Mouse (Mus musculus): ENCODE measurements around the gene Wnt5b.

Gene Wnt5b

DNA sequence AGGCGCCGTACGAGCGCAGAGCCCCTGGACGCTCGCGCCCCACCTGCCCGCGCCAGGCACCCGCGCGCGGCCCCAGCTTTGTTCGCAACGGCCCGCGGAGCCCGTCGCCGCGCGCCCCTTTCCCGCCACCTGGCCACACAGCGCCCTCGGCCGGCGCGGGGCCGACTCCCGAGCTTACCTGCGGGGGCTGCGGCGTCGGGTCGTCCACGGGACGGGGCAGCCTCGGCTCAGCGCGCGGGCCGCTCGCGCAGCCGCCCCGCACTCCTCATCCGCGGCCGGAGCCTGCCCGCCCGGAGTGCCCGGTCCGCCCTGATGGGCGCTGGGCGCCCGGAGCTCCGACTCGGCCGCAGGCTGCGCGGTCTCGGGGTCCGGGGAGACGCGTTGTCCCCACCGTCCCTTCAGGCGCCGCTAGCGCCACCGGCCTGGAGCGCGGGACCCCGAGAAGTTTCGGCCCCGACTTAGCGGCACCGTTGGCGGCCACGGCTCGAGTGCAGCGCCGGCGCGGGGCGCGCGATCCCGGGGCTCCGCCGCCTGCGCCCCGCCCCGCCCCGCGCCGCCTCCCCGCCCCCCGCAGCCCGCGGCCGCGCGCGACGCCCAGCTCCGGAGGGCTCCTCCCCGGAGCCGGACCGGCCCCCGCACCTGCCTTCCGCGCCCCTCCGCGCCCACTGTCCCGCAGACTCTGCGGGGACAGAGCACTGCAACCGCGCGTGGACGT, at the start of gene Wnt5b:
Gene Wnt5b (minus strand): TSS at position 545 of the 715 bp plus-strand sequence.
- in situ Hi-C loops (cut with MboI, MseI) = no loop called here

DNA sequence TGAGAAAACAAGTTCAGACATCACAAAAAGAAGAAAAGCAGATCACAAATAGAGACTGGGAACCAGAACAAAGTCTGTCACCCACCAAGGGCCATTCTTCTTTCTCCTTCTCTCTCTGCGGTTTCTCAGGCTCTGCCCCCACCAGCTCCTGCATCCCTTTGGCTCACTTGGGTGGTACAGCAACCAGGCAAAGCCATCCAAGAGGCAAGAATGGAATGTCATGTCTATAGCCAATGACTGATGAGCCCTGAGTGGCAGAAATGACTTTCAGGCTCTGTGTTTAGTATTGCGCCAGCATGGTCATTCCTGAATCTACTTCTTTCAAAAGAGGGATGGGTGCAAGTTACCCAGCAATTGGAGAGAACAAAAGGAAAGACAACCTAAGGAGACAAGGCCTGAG, 46.7 kb upstream of the Wnt5b start:
- in situ Hi-C loops (cut with MboI, MseI) = no loop called here

DNA sequence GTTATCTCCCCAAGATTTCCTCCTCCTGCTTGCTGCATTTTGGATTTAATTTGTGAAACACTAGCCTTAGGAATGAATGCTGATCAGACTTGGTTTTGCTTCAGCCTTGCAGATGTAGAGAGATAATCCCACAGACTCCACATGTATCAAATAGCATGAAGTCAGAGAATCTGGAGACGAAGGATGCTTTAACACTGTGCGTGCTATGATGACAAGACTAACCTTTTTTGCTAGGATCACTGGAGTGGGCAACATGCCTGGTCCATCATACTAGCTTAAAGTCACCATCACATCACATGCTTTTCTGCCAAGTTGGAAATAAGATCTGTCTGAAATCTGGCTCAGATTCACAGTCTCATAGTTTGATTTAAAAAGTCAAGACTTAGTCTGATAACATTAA, 43.8 kb upstream of the Wnt5b start:
- in situ Hi-C loops (cut with MboI, MseI) = no loop called here

DNA sequence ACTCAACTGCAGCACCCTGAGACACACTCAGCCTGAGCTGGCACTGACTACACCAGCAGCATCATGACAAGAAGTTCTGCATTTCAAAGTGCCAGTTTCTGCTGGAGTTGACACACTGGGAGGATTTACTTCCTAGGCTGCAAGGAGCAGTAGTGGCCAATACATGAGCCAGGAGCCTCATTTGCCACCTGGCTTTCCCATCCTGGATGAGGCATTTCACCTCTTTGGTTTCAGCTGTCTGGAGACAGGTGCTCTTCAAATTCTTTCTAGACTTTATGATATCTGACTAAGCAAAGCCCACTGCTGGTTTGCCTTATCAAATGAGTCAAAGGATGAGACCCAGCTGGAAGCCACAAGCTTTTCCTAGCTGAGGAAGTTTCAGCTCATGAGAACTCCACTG, 43.3 kb upstream of the Wnt5b start:
- in situ Hi-C loops (cut with MboI, MseI) = no loop called here

DNA sequence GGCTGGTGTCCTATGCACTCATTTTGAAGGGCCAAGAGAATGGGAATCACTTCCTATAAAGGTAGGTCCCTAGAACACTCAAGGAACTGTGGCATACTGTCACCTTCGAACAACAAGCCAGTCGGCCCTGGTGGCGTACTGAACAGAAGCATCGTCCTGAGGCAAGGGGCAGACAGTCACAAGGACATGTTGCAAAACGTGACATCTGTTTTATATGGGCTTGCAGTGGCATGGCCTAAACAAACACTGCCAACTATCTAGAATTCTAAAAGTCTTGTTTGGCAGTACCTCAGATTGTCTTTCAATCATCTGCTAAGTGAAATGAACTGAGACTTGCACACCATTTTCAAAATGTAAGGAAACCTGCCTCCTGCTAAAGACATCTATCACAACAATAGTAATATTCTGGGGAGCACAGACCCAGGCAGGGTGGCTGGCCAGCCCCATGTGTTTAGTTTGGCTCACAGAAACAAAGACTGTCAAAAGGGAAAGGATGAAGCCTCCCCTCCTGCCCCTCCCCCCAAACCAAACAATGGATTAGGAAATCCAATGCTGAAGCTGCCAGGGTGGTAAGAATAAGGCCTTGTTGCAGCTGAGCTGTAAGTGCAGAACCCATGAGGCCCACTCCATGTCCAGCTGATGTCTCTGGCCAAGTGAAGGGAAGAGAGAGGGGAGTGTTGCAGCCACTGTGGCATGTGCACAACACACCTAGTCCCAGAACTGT, 41.7 kb upstream of the Wnt5b start:
- in situ Hi-C loops (cut with MboI, MseI) = no loop called here

DNA sequence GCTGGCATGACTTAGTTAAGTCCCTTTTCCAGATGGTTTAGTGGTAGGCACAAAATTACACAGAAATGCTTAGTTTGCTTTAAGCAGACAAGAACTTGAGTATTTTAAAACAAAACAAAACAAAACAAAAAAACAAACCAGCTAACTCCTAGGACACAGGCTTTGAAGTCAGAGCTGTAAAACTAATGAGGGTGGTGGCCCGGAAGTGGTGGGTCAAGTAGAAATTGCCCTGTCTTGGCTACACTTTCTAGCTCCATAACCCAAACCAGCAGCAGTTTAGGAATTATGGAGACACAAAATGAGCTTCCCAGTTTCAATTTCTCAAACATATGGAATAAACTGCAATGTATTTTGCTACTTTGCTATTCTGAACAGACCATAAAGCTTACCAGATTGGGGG, 39.9 kb upstream of the Wnt5b start:
- in situ Hi-C loops (cut with MboI, MseI) = no loop called here

DNA sequence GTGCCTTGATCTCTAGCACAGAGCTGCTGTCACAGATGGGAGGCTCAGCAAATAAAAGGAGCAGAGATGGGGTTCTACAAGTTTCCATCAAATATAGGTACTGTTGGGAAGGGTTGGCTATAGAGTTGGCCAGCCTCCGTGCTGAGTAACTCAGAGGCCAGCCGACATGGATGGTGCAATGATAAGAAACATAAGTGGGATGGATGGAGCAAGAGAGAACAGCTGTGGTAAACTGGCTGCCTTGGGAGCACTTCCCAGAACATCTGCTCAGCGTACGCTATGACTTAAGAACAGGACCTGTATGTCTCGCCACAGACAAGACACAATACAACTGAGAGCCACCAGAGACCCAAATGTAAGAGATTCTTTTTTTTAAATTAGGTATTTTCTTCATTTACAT, 39.0 kb upstream of the Wnt5b start:
- in situ Hi-C loops (cut with MboI, MseI) = no loop called here

DNA sequence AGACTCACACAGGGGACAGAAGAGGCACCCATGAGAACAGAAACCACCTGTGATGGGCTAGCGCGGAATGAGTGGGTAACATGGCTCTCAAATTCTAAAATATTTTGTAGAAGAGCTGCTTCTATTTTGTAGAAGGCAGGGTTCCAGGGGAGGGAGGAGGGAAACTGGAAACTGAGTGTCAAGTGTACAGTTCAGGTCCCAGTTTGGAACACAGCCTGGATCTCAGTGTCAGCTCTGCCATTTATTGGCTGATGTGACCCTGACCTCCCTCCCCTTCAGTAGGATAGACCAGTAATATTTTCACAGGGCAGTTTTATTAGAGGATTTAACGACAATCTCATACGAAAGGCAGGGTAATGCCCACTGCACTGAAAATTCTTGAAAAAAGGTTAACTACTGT, 32.6 kb upstream of the Wnt5b start:
- in situ Hi-C loops (cut with MboI, MseI) = no loop called here

DNA sequence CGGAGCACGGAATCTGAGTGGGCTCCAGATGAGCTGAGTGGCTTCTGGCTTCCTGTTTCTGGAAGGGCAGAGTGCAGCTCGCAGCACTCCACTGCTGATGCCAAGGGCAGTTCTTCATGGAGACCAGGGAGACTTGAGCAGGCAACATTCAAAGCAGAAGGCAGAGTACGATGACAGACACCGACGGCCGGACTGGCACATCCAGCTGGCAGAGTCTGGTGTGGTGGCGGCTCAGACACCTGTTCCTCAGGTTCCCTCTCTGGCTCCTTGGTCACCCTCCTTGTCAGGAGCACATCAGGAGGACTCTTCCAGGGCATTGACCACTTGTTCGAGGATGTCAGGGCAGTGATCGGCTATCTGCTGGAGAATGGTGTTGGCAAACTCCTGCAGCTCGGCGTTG, 31.2 kb upstream of the Wnt5b start:
- in situ Hi-C loops (cut with MboI, MseI) = no loop called here

DNA sequence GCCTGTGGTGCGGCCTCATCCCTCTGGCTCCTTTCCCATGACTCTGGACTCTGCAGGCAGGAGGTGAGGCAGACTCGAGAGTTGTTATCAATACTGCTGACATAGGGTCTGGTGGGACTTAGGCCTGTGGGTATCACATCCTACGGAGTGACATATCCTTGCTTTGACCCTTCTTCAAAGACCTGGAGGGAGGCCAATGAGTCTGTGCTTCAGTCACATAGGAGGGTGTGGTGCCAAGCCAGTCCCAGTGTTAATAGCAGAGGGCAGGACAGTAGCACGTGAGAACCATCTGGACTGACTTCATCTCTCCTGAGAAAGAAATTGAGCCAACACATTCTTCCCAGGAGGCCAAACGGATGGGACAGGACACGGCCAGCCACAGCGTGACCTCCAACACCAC, 28.1 kb upstream of the Wnt5b start:
- in situ Hi-C loops (cut with MboI, MseI) = no loop called here

DNA sequence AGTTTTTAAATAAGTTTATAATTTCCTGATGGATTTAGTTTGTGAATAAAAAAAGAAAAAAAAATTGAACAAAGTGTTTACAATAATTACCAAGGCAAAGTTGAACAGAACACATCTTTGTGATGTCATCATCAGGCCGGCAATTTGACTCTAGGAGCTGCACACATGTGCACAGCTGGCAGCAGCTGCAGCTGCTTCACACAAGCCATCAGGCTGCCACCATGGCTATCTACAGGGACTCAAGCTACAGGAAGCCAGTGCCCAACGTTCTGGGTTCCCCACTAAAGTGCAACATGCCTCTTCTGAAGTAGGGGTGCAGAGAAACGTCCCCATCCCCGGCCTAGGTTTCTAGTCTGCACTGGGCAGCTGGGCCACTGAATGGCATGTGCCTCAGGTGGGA, 26.6 kb upstream of the Wnt5b start:
- in situ Hi-C loops (cut with MboI, MseI) = no loop called here

DNA sequence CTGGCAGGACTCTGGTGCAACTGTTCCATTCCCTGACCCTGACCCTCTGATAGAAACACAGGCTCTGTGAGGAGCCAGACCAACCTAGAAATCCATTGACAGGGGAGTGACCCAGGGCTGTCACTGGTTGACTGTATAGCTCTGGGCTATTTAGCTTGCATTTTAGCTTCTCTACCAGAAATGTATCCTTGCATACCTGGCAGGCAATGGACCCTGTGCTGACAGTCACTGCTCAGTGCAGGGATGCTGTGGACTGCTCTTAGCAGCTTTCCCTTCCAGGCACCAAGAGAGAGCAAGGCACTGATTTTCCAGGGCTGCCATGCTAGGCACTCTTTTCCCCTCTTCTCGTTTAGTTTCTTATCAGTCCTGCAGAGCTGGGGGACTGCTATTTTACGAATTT, 24.2 kb upstream of the Wnt5b start:
- in situ Hi-C loops (cut with MboI, MseI) = no loop called here

DNA sequence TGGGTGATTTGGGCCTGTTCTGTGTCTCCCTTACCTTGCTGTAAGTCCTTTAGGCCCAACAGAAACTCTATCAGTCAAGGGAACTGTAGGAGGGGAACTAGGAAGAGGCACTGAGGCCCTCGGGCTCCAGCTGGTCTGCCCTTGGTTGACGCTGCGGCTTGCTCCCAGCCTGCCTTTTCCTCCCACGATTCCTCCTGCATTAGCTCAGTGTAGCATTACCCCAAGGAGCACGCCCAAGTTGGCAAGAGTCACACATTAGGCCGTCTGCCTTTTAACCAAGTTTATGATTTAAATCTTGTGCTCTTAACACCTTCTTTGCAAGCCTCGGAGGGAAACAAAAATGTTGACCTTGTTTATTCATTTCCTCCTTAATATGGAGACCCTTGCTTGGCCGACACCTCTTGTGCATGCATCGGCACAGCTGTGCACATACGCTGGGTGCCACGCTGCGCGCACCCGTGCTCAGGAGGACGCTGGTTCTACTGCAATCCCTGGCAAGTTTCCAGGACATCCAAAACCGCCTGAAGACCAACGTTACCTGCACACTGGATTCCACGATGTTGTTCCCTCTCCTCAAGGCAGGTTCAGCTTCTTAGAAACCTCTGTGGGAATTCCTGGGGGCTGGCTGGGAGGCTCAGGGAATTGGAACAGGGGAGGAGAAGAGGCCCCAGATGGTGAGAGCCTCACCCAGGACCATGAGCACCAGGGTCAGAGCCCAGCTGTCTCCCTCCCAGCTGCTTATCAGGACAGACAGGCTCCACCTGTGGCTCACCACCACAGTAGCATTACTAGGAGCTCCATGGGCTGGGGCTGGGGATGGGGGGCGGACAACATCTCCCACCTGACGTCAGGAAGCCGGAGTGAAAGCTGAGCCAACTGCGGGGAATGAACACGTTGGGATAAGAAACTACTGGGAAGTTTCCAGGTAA, 21.6 kb upstream of the Wnt5b start:
- in situ Hi-C loops (cut with MboI, MseI) = no loop called here

DNA sequence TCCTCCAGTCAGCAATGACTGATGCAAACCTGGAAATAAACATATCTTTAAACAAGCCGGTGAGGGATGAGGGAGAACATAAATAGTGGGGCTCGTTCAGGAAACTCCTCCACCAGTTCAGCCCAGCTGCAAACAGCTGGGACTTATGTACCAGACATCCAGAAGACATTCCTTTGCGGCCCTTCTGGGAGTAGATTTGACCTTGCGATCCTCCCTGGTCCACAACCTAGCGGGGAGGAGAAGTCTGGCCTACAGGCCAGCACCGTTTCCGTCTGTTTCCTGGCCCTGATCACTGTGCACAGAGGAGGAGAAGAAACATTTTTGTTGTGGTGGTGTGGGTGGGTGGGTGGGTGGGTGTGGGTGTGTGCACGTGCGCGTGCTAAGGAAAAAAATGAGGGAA, 18.4 kb upstream of the Wnt5b start:
- in situ Hi-C loops (cut with MboI, MseI) = no loop called here

DNA sequence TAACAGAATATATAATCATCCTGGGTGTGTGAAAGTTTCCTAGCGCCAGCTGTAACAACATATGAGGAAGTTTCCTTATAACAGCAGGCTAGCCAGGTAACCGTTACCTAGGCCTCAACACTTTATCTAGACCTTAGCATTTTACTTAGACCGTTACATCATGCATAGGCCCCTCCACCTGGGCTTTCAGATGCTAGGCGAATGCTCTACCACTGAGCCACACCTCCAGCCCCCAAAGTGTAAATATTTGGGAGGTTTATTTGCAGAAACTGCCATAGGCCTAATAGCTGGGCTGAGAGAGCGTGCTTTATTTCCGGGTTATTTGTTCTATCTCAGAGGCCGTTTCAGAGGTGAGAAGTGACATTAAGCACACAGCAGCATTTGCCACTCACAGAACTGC, 14.7 kb upstream of the Wnt5b start:
- in situ Hi-C loops (cut with MboI, MseI) = no loop called here

DNA sequence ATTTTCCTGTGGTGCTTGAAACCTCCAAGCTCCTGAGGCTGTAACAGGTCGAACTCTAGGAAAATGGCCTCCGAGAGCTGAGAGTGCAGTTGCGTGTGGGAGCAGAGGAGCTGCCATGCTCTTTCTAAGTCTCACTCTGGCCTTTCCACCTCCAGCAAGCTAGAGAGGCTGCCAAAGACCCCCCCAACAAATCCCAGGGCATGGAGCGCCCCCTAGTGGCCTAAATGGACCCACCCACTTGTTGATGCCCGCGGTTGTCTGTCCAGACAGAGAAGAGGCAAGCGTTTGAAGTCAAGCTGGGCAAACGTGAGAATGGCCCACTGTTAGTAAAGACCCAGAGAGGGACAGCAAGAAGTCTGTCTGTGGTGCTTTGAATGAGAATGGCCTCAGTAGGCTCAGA, 10.3 kb upstream of the Wnt5b start:
- in situ Hi-C loops (cut with MboI, MseI) = no loop called here

DNA sequence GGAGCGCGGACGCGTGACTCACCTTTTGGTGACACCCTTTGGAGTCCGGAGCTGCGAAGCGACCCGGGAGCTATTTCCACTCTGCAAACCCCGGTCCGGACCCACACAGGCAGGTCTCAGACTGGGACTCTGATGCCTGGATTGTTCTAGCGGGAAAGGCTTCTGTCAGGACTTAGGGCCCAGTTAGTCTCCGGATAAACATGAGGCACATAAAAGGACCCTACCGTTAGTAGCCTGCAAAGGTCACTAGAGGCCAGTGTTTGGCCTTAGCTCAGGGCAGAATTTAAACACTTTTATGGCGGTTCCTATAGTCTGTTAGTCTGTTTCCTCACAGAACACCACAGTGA, 344 bp upstream of the Wnt5b start:
- in situ Hi-C loops (cut with MboI, MseI) = no loop called here

DNA sequence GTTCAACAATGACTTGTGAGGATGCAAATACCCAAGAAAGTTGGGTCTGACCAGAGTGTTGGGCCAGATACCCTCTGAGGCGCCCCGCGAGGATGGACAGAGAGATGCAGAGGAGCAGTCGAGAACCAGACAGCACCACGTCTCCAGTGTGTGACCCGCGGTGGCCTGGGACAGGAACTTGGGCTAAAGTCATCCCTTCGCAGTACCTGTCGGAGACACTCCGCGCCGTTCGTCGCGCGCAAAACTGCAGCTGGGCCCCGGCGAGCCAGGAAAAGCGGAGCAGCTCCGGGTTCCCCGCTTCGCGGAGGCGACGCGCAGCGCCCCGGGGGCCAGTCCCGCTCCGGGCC, 718 bp downstream of the Wnt5b start:
- in situ Hi-C loops (cut with MboI, MseI) = no loop called here

DNA sequence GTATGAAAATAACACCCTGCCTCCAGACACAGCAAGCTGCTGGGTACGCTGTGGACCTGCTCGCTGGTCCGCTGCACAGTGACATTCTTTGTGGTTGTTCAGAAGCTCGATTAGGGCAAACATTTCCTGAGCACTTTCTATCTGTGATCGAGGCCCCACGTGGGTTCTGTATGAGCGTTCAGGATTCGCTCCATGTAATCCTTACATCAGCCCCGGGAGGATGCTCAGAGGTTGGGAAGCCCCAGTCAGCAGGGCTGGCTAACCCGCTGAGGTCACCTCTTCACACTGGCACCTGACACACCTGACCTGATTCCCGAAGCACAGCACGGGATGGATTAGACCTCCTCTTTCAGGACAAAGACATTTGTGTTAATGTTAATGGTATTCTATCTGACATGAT, 8.3 kb downstream of the Wnt5b start:
- in situ Hi-C loops (cut with MboI, MseI) = no loop called here

DNA sequence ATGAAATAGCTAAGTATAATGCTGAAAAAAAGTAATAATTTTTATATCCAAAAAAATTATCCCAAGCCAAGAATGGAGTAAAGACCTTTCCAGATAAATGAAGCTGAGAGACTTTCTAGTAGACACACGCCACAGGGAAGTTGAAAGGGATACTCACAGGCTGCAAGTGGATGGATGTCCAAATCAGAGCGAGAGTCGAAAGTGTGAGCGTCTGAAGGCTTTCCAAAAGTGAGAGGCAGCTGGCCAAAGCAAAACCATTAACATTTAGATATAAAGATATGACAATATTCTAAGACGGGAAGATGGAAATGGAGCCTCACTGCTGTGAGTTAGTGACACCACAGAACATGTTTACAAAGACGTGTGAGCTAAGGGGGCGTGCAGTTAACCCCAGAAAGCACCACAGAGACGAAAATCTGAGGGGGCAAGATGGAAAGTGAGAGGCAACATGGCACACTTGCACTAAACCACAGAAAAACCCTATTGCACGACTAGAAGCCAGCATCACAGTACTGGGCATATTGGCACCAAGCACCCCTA, 10.9 kb downstream of the Wnt5b start:
- in situ Hi-C loops (cut with MboI, MseI) = no loop called here

DNA sequence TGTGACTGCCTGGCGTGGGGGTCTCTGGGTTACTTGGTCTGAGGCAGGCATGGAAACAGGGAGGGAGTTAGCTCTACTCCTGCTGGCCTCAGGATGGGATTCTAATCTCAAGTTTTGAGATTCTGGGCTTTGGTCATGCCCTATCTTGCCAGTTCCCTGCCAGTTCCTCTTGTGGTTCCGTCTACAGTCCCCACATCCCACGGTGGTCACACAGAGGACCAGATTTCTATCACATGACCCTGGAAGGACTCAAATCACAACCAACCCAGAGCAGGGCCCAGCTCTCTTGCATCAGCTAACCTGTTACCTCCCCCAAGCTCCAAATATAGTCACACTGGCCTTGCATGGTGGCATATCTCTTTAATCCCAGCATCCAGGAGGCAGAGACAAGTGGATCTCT, 14.5 kb downstream of the Wnt5b start:
- in situ Hi-C loops (cut with MboI, MseI) = no loop called here

DNA sequence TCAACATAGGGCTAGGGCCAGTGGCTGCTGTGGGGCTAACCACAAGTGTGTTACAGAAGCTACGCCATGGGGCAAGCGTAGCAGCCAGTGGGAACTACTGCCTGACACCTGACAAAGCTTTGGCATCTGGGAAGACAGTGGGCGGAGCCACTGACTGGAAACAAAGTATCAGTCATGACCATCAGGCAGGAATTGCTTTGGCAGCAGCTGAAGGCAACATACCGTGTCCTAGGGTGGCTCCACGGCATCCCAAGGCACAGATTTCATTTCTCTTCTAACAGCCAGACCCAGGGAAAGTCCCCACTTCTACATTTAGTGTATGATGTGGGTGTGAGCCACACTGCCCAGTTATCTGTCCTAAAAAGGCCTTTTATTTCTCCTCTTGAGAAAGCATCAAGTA, 17.6 kb downstream of the Wnt5b start:
- in situ Hi-C loops (cut with MboI, MseI) = no loop called here

All from T-helper 1 cell (primary cell).